Mouse (Mus musculus): ENCODE data around the gene 1600014C10Rik. TPM values are rescaled to one million over a fixed set of nuclear protein-coding genes. Genes with fewer than 3 reads are reported as not detected.

Gene 1600014C10Rik
- polyA plus RNA-seq, 1 experiment from 2014 or later, result 21.6 TPM

GRCm38 (mm10) chr7:38179896-38180295 lies 3.1 kb upstream of the 1600014C10Rik start:
- Histone ChIP-seq H3K9ac (ENCODE audit: low read depth, low read length) (no peak overlapping the region), H3K4me2 (ENCODE audit: low read depth, low read length) (no peak overlapping the region), H3K27ac (ENCODE audit: low read length) (no peak overlapping the region), H3K4me3 (ENCODE audit: low read depth, low read length) (no peak overlapping the region), H3K4me1 (ENCODE audit: control insufficient read depth, low read depth, low read length) (peaks cover 14% of the 10 kb centered on the region), H3K27me3 (ENCODE audit: control insufficient read depth, insufficient read depth, low read depth, low read length) (peaks cover 2% of the 10 kb centered on the region), H3K36me3 (ENCODE audit: control insufficient read depth, insufficient read depth) (no peaks in the 10 kb centered on the region), H3K9me3 (replicated peaks; ENCODE audit: control insufficient read depth, low read length) (no peaks in the 10 kb centered on the region)
- WGBS (ENCODE audit: insufficient replicate concordance), result 61% methylated on average over 3 of the region's 3 CpGs
- ATAC-seq (ENCODE audit: low read depth), result no peak

- WGBS (ENCODE audit: insufficient replicate concordance), result 28% methylated on average over 2 of the region's 2 CpGs
- ATAC-seq (ENCODE audit: low read depth), result no peak
- H3K27me3 ChIP-seq (ENCODE audit: control insufficient read depth, insufficient read depth, low read depth, low read length), result no peaks in the 10 kb centered on the region
Observed at GRCm38 (mm10) chr7:38181366-38181765, 1.7 kb upstream of the 1600014C10Rik start.

DNA sequence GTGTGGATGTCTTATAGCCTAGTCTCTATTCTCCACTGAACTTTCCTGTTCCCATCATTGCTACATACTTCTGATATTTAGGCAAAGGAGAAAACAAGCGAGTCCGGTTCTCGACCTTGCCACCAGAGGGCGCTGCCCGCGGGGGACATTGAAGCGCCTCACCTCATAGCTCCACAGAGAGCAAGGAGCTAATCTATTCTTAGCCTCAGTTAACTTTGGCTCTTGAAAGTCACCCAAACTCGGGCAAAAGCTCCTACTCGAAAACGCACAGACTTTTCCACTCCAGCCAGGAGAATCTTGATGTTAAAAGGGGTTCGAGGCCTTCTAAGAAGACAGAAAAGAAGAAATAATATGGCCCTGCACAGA lies 438 bp upstream of the 1600014C10Rik start:
- H3K4me1 ChIP-seq (ENCODE audit: control insufficient read depth, low read depth, low read length), result peaks cover 18% of the 10 kb centered on the region
- H3K9ac ChIP-seq (ENCODE audit: low read depth, low read length), result peak overlapping the region; percentile 70; the same call in 1 of the 2 replicates
- H3K4me2 ChIP-seq (ENCODE audit: low read depth, low read length), result peak overlapping the region; percentile 83
- H3K36me3 ChIP-seq (ENCODE audit: control insufficient read depth, insufficient read depth), result no peaks in the 10 kb centered on the region
- peak overlapping the region; percentile 72 for H3K4me3 ChIP-seq (ENCODE audit: low read depth, low read length)
- WGBS (ENCODE audit: insufficient replicate concordance), result under 1% methylated on average over 11 of the region's 11 CpGs
- ATAC-seq (ENCODE audit: low read depth), result peak; percentile 61
- no peaks in the 10 kb centered on the region for H3K9me3 ChIP-seq (replicated peaks; ENCODE audit: control insufficient read depth, low read length)
- peak overlapping the region; percentile 84 for H3K27ac ChIP-seq (ENCODE audit: low read length)
- no peaks in the 10 kb centered on the region for H3K27me3 ChIP-seq (ENCODE audit: control insufficient read depth, insufficient read depth, low read depth, low read length)

More at GRCm38 (mm10) chr7:38181366-38181765, 1.7 kb upstream of the 1600014C10Rik start:
- H3K9ac ChIP-seq (ENCODE audit: low read depth, low read length), result no peak overlapping the region
- H3K27ac ChIP-seq (ENCODE audit: low read length), result no peak overlapping the region
- no peak overlapping the region for H3K4me2 ChIP-seq (ENCODE audit: low read depth, low read length)
- no peaks in the 10 kb centered on the region for H3K9me3 ChIP-seq (replicated peaks; ENCODE audit: control insufficient read depth, low read length)
- H3K36me3 ChIP-seq (ENCODE audit: control insufficient read depth, insufficient read depth), result no peaks in the 10 kb centered on the region
- H3K4me1 ChIP-seq (ENCODE audit: control insufficient read depth, low read depth, low read length), result peaks cover 18% of the 10 kb centered on the region
- H3K4me3 ChIP-seq (ENCODE audit: low read depth, low read length), result no peak overlapping the region

DNA sequence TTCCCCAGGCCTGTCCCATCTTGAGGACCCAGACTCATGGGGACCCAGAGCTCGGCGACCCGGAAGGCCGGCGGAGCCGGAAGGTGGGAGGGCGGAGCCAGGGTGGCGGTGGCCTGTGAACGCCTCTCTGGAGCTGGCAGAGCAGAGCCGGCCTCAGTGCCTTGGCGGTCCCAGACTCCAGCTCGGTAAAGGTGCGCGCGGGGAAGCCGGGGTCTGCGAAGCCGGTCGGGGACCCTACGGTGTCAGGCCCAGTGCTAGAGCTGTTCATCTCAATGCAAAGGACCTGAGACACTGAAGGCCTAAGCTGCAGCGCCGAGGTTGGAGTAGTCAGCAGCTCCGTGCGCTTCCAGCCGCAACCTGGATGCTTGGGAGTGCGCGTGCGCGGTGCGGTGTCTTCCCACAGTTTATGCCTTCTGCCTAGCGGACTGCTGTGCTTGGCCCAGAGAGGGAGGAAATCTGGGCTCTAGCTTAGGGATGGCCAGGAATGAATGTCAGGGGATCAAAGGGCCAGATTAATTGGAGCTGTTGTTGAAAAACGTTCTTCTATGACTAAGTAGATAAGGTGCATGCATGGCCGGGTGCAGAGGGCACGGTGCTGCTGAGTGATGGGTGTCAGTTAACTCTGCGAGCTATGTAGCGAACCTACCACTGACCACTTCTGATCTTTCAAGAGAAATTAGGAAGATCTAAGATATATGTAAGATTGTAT lies 846 bp downstream of the 1600014C10Rik start:
- Histone ChIP-seq H3K9me3 (replicated peaks; ENCODE audit: control insufficient read depth, low read length) (no peaks in the 10 kb centered on the region), H3K9ac (ENCODE audit: low read depth, low read length) (peak overlapping the region; percentile 70), H3K4me2 (ENCODE audit: low read depth, low read length) (peak overlapping the region; percentile 83), H3K4me3 (ENCODE audit: low read depth, low read length) (peak overlapping the region; percentile 72), H3K36me3 (ENCODE audit: control insufficient read depth, insufficient read depth) (no peaks in the 10 kb centered on the region), H3K27me3 (ENCODE audit: control insufficient read depth, insufficient read depth, low read depth, low read length) (no peaks in the 10 kb centered on the region), H3K27ac (ENCODE audit: low read length) (peak overlapping the region; percentile 84), H3K4me1 (ENCODE audit: control insufficient read depth, low read depth, low read length) (peaks cover 18% of the 10 kb centered on the region)
- WGBS (ENCODE audit: insufficient replicate concordance), result under 1% methylated on average over 36 of the region's 36 CpGs
- peak; percentile 70 for ATAC-seq (ENCODE audit: low read depth)

DNA sequence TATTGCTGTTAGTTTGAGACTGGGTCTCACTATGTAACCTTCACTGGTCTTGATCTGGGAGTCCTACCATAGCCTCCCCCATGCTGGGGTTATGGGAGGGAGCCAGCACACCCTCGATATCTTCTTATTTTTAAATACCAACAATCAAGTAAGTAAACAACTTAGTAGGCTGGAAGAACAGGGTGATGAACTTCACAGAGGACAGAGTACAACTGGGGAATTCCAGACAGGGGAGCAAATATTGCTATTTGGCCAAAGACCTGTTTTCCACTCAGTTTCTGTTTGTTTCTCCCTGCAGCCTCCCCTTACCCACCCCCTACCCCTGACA lies 1.4 kb downstream of the 1600014C10Rik start:
- Histone ChIP-seq H3K36me3 (ENCODE audit: control insufficient read depth, insufficient read depth) (no peaks in the 10 kb centered on the region), H3K4me1 (ENCODE audit: control insufficient read depth, low read depth, low read length) (peaks cover 18% of the 10 kb centered on the region), H3K4me2 (ENCODE audit: low read depth, low read length) (peak overlapping the region; percentile 83), H3K9me3 (replicated peaks; ENCODE audit: control insufficient read depth, low read length) (no peaks in the 10 kb centered on the region), H3K9ac (ENCODE audit: low read depth, low read length) (peak overlapping the region; percentile 70), H3K27me3 (ENCODE audit: control insufficient read depth, insufficient read depth, low read depth, low read length) (no peaks in the 10 kb centered on the region), H3K27ac (ENCODE audit: low read length) (peak overlapping the region; percentile 84), H3K4me3 (ENCODE audit: low read depth, low read length) (peak overlapping the region; percentile 72)
- no peak for ATAC-seq (ENCODE audit: low read depth)
- 11% methylated on average over 1 of the region's 1 CpGs for WGBS (ENCODE audit: insufficient replicate concordance)

DNA sequence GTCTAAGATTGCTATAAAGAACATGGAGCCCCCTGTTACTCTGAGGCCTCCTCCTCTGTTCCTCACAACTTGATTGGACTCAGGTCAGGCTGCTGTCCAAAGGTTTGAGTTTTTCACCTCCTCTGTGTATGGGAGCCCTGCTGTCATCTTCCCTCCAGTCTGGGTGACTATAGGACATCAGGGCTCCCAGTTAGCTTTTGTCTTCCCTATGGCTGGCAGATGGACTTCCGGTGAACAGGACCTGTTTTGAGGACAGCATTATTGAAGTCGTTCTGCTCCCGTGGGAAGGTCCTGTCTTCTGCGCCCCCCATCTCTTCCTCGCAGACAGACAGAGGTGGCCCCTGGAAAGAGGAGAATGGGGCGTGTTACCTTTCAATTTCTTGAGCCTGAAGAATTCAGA lies 1.8 kb downstream of the 1600014C10Rik start:
- Histone ChIP-seq H3K27me3 (ENCODE audit: control insufficient read depth, insufficient read depth, low read depth, low read length) (no peaks in the 10 kb centered on the region), H3K4me3 (ENCODE audit: low read depth, low read length) (peak overlapping the region; percentile 72)

DNA sequence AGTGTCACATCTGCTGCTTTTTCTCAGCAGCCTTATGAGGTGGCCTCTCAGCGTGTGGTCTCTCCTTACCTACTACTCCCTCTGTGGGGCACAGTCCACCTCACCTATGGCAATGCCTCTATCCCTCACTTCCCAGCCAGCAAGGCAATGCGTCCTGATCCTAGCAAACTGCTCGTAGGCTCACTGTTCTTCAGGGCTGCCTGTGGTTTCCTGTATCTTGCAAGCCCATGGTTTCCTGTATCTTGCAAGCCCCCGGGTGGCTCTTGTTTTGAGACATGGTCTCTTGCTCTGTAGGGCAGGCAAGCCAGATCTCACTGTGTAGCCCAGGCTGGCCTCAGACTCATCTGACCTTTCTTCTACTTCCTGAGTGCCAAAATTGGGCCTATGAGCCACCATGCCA lies 3.8 kb downstream of the 1600014C10Rik start:
- 27% methylated on average over 4 of the region's 4 CpGs for WGBS (ENCODE audit: insufficient replicate concordance)
- H3K9ac ChIP-seq (ENCODE audit: low read depth, low read length), result no peak overlapping the region
- H3K4me1 ChIP-seq (ENCODE audit: control insufficient read depth, low read depth, low read length), result peaks cover 18% of the 10 kb centered on the region
- H3K4me2 ChIP-seq (ENCODE audit: low read depth, low read length), result 0 out of 2 replicates have a peak overlapping the region, but pooled peaks have one; percentile 5
- no peak for ATAC-seq (ENCODE audit: low read depth)
- H3K27ac ChIP-seq (ENCODE audit: low read length), result peak overlapping the region; percentile 6; the same call in 1 of the 2 replicates
- no peaks in the 10 kb centered on the region for H3K9me3 ChIP-seq (replicated peaks; ENCODE audit: control insufficient read depth, low read length)
- H3K4me3 ChIP-seq (ENCODE audit: low read depth, low read length), result no peak overlapping the region
- peaks cover 6% of the 10 kb centered on the region; the same call in 1 of the 2 replicates for H3K36me3 ChIP-seq (ENCODE audit: control insufficient read depth, insufficient read depth)
- H3K27me3 ChIP-seq (ENCODE audit: control insufficient read depth, insufficient read depth, low read depth, low read length), result no peaks in the 10 kb centered on the region

More for the DNA sequence above, 1.8 kb downstream of the 1600014C10Rik start:
- 73% methylated on average over 6 of the region's 6 CpGs for WGBS (ENCODE audit: insufficient replicate concordance)
- peak overlapping the region; percentile 83 for H3K4me2 ChIP-seq (ENCODE audit: low read depth, low read length)
- H3K4me1 ChIP-seq (ENCODE audit: control insufficient read depth, low read depth, low read length), result peaks cover 18% of the 10 kb centered on the region
- peaks cover 2% of the 10 kb centered on the region; the same call in 1 of the 2 replicates for H3K36me3 ChIP-seq (ENCODE audit: control insufficient read depth, insufficient read depth)
- H3K9ac ChIP-seq (ENCODE audit: low read depth, low read length), result peak overlapping the region; percentile 70; the same call in 1 of the 2 replicates
- peak overlapping the region; percentile 84 for H3K27ac ChIP-seq (ENCODE audit: low read length)
- H3K9me3 ChIP-seq (replicated peaks; ENCODE audit: control insufficient read depth, low read length), result no peaks in the 10 kb centered on the region
- no peak for ATAC-seq (ENCODE audit: low read depth)

GRCm38 (mm10) chr7:38187796-38188195 lies 4.8 kb downstream of the 1600014C10Rik start:
- no peak for ATAC-seq (ENCODE audit: low read depth)
- H3K27me3 ChIP-seq (ENCODE audit: control insufficient read depth, insufficient read depth, low read depth, low read length), result no peaks in the 10 kb centered on the region
- no peaks in the 10 kb centered on the region for H3K9me3 ChIP-seq (replicated peaks; ENCODE audit: control insufficient read depth, low read length)
- WGBS (ENCODE audit: insufficient replicate concordance), result 31% methylated on average over 4 of the region's 4 CpGs
- H3K4me2 ChIP-seq (ENCODE audit: low read depth, low read length), result no peak overlapping the region
- H3K4me3 ChIP-seq (ENCODE audit: low read depth, low read length), result no peak overlapping the region
- H3K36me3 ChIP-seq (ENCODE audit: control insufficient read depth, insufficient read depth), result peaks cover 6% of the 10 kb centered on the region; the same call in 1 of the 2 replicates
- peaks cover 13% of the 10 kb centered on the region for H3K4me1 ChIP-seq (ENCODE audit: control insufficient read depth, low read depth, low read length)
- no peak overlapping the region for H3K9ac ChIP-seq (ENCODE audit: low read depth, low read length)
- 0 out of 2 replicates have a peak overlapping the region, but pooled peaks have one; percentile 6 for H3K27ac ChIP-seq (ENCODE audit: low read length)

DNA sequence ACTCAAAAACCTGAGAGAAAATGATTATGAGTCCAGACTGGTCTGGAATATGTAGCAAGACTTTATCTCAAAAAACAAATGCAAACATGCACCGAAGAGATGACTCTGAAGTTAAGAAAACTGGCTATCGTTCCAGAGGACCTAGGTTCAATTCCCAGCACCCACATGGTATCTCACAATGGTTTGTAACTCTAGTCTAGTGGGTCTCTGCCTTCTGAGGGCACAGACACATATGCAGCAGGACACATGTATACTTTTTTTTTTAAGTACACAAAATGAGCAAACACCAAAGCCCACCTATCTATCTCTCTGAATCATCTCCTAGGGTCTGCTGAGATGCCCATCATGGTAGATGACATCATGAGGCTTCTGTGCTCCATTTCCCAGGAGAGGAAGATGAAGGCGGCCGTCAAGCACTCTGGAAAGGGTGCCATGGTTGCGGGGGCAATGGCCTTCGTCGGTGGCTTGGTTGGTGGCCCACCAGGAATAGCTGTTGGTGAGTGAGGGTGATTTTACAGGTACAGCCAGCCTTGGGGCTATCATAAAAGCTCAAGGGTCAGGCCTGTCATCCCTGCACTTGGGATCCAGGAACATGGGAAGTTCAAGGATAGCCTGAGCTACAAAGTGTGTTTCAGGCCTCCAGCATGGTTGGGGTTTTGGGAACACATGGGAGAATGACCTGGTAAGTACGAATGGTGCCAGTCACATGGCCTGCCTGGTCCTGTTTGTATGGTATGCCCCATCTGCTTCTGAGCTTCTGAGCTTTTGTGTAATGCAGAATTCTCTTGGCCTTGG lies 5.5 kb downstream of the 1600014C10Rik start:
- WGBS (ENCODE audit: insufficient replicate concordance), result 58% methylated on average over 8 of the region's 8 CpGs
- no peak overlapping the region for H3K9ac ChIP-seq (ENCODE audit: low read depth, low read length)
- H3K9me3 ChIP-seq (replicated peaks; ENCODE audit: control insufficient read depth, low read length), result no peaks in the 10 kb centered on the region
- H3K4me2 ChIP-seq (ENCODE audit: low read depth, low read length), result no peak overlapping the region
- no peak for ATAC-seq (ENCODE audit: low read depth)
- peaks cover 6% of the 10 kb centered on the region; the same call in 1 of the 2 replicates for H3K36me3 ChIP-seq (ENCODE audit: control insufficient read depth, insufficient read depth)
- no peaks in the 10 kb centered on the region for H3K27me3 ChIP-seq (ENCODE audit: control insufficient read depth, insufficient read depth, low read depth, low read length)
- H3K4me3 ChIP-seq (ENCODE audit: low read depth, low read length), result no peak overlapping the region
- peaks cover 9% of the 10 kb centered on the region for H3K4me1 ChIP-seq (ENCODE audit: control insufficient read depth, low read depth, low read length)
- H3K27ac ChIP-seq (ENCODE audit: low read length), result peak overlapping the region; percentile 76

All from liver, embryonic 16.5 days (tissue).